Mouse (Mus musculus): Measurements from ENCODE around the gene Adat1.

- TF ChIP-seq POLR2A (IDR thresholded peaks at IDR 0.05; ENCODE audit: extremely low read depth, insufficient read depth, low read length): no peak
- no peak for TF ChIP-seq CTCF (IDR thresholded peaks at IDR 0.05; ENCODE audit: low read depth, low read length)
These were observed 569 bp upstream of the Adat1 start for GRCm38 (mm10) chr8:111992703-111993039.
